Mouse (Mus musculus): Measurements from ENCODE around the gene Kat2b. TPM values are rescaled to one million over a fixed set of nuclear protein-coding genes. Genes with fewer than 3 reads are reported as not detected.
"Not testable (repeated sequence)": the region's sequence is repeated elsewhere in the genome, so short reads cannot be mapped to it uniquely, and the experiment has no call there.

Kat2b gene
- total and polyA plus RNA-seq, 2 experiments from 2014 or later, result 12.1 to 65.1 TPM

DNA sequence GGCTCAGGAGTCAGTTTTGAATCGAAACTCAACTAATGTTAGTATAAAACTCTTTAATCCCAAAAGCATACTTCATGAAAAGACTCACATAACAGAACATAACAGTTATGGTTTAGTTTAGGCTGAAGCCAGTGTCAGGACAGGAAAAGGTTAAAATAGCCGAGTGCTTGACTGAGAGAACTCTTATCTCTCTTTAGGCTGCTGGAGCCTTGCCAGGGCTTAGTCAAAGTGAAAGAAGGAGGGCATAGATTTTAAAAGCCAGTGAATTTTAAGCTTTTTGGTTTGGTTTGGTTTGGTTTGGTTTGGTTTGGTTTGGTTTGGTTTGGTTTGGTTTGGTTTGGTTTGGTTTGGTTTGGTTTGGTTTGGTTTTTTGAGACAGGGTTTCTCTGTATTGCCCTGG lies 34.2 kb upstream of the Kat2b start:
- H3K9ac ChIP-seq (replicated peaks; ENCODE audit: low read depth, low read length), result no peak overlapping the region
- no peaks in the 10 kb centered on the region for H3K36me3 ChIP-seq (replicated peaks; ENCODE audit: control insufficient read depth, insufficient read depth, low read length)
- ATAC-seq (ENCODE audit: insufficient read depth, low read depth), result no peak
- 24% methylated on average over 2 of the region's 2 CpGs for WGBS
- H3K4me1 ChIP-seq (ENCODE audit: control insufficient read depth, insufficient read depth), result peaks cover 6% of the 10 kb centered on the region; the same call in 1 of the 2 replicates
- H3K27me3 ChIP-seq (ENCODE audit: control insufficient read depth, insufficient read depth, low read length), result no peaks in the 10 kb centered on the region
- H3K4me2 ChIP-seq (ENCODE audit: low read depth, low read length), result no peak overlapping the region
- no peak for TF ChIP-seq CTCF (IDR thresholded peaks at IDR 0.05; ENCODE audit: low read depth)
- H3K4me3 ChIP-seq (ENCODE audit: low read depth, low read length), result no peak overlapping the region
- no peak overlapping the region for H3K27ac ChIP-seq (ENCODE audit: low read depth)
- no peaks in the 10 kb centered on the region for H3K9me3 ChIP-seq (replicated peaks; ENCODE audit: control insufficient read depth, low read length)
- no peak for DNase-seq (ENCODE audit: low spot score)

- DNase-seq (ENCODE audit: low spot score); H3K4me1 ChIP-seq (ENCODE audit: control insufficient read depth, insufficient read depth); H3K27me3 ChIP-seq (ENCODE audit: control insufficient read depth, insufficient read depth, low read length); H3K9me3 ChIP-seq (replicated peaks; ENCODE audit: control insufficient read depth, low read length); H3K4me2 ChIP-seq (ENCODE audit: low read depth, low read length); H3K9ac ChIP-seq (replicated peaks; ENCODE audit: low read depth, low read length); H3K36me3 ChIP-seq (replicated peaks; ENCODE audit: control insufficient read depth, insufficient read depth, low read length); ATAC-seq (ENCODE audit: insufficient read depth, low read depth); H3K4me3 ChIP-seq (ENCODE audit: low read depth, low read length); H3K27ac ChIP-seq (ENCODE audit: low read depth): not testable (repeated sequence)
- 83% methylated on average over 2 of the region's 2 CpGs for WGBS
Observed at GRCm38 (mm10) chr17:53539351-53539750, 27.3 kb upstream of the Kat2b start, which contains the start of gene Pp2d1. Gene Pp2d1 (minus strand): TSS chr17:53539451.

DNA sequence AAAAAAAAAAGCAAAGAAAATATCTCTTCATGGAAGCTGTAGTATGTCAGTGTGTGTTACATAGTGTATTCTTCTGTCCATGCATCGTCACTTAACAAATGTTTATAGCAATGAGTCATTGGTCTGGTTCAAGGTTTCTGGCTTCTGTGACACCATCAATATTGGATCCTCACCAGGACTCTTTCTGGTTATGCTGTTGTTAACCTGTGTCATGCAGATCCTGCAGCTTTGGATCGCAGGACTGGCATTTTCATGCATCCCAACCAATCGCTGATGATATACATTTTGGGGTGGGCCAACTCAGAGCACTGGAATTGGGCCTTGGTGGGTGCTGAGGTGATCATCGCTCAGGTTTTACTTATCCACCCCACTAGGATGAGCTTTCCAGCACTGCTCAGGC lies 24.1 kb upstream of the Kat2b start:
- WGBS, result 86% methylated on average over 4 of the region's 4 CpGs
- no peak overlapping the region for H3K4me2 ChIP-seq (ENCODE audit: low read depth, low read length)

DNA sequence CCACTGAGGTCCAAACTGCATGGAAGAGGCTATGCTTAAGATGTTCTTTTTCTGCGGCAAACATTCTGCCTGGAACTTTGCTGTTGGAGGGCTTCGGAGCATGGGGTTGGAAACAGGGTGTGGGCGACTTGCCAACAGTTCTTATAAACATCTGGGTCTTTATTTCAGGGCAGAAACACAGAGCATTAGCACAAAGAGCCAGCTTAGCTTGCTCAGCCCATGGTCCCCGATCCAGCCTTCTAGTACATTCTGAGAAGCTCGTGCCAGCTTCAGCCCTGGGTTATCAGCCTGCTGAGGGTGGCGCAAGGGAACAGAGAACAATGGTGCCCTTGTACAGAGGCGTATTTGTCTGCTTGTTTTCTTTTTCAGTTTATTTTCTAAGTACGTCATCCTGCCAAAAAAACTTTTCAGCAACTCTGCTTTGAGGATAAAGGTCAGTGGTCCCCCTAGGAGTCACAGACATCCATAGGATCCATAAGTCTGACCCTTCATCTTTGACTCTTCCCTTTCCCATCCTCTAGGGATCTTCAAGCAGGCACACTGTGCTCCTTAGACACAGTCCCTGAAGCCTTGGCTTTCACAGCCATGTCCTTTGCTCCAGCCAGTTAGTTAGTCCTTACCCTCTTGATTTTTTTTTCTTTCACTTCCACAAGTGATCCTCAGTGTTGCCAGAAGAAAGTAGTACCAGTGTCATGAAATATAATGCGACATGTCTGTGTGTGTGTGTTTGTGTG lies 22.9 kb upstream of the Kat2b start:
- peak; percentile 19 for DNase-seq (ENCODE audit: low spot score)
- Histone ChIP-seq H3K4me1 (ENCODE audit: control insufficient read depth, insufficient read depth) (no peaks in the 10 kb centered on the region), H3K27ac (ENCODE audit: low read depth) (peak overlapping the region; percentile 30; the same call in 1 of the 2 replicates), H3K9me3 (replicated peaks; ENCODE audit: control insufficient read depth, low read length) (no peaks in the 10 kb centered on the region), H3K4me3 (ENCODE audit: low read depth, low read length) (no peak overlapping the region), H3K9ac (replicated peaks; ENCODE audit: low read depth, low read length) (no peak overlapping the region), H3K27me3 (ENCODE audit: control insufficient read depth, insufficient read depth, low read length) (no peaks in the 10 kb centered on the region), H3K36me3 (replicated peaks; ENCODE audit: control insufficient read depth, insufficient read depth, low read length) (no peaks in the 10 kb centered on the region), H3K4me2 (ENCODE audit: low read depth, low read length) (no peak overlapping the region)
- ATAC-seq (ENCODE audit: insufficient read depth, low read depth), result peak; percentile 49; the same call in 1 of the 2 replicates
- 56% methylated on average over 9 of the region's 9 CpGs for WGBS
- TF ChIP-seq EP300 (IDR thresholded peaks at IDR 0.05; ENCODE audit: low read depth) (no peak), CTCF (IDR thresholded peaks at IDR 0.05; ENCODE audit: low read depth) (no peak)

More for the DNA sequence above, 24.1 kb upstream of the Kat2b start:
- no peaks in the 10 kb centered on the region for H3K36me3 ChIP-seq (replicated peaks; ENCODE audit: control insufficient read depth, insufficient read depth, low read length)
- ATAC-seq (ENCODE audit: insufficient read depth, low read depth) (no peak), DNase-seq (ENCODE audit: low spot score) (no peak)
- TF ChIP-seq EP300 (IDR thresholded peaks at IDR 0.05; ENCODE audit: low read depth), result no peak
- TF ChIP-seq CTCF (IDR thresholded peaks at IDR 0.05; ENCODE audit: low read depth), result no peak
- H3K9ac ChIP-seq (replicated peaks; ENCODE audit: low read depth, low read length), result no peak overlapping the region
- H3K4me3 ChIP-seq (ENCODE audit: low read depth, low read length), result no peak overlapping the region
- no peaks in the 10 kb centered on the region for H3K9me3 ChIP-seq (replicated peaks; ENCODE audit: control insufficient read depth, low read length)
- no peak overlapping the region for H3K27ac ChIP-seq (ENCODE audit: low read depth)
- no peaks in the 10 kb centered on the region for H3K4me1 ChIP-seq (ENCODE audit: control insufficient read depth, insufficient read depth)
- H3K27me3 ChIP-seq (ENCODE audit: control insufficient read depth, insufficient read depth, low read length), result no peaks in the 10 kb centered on the region

DNA sequence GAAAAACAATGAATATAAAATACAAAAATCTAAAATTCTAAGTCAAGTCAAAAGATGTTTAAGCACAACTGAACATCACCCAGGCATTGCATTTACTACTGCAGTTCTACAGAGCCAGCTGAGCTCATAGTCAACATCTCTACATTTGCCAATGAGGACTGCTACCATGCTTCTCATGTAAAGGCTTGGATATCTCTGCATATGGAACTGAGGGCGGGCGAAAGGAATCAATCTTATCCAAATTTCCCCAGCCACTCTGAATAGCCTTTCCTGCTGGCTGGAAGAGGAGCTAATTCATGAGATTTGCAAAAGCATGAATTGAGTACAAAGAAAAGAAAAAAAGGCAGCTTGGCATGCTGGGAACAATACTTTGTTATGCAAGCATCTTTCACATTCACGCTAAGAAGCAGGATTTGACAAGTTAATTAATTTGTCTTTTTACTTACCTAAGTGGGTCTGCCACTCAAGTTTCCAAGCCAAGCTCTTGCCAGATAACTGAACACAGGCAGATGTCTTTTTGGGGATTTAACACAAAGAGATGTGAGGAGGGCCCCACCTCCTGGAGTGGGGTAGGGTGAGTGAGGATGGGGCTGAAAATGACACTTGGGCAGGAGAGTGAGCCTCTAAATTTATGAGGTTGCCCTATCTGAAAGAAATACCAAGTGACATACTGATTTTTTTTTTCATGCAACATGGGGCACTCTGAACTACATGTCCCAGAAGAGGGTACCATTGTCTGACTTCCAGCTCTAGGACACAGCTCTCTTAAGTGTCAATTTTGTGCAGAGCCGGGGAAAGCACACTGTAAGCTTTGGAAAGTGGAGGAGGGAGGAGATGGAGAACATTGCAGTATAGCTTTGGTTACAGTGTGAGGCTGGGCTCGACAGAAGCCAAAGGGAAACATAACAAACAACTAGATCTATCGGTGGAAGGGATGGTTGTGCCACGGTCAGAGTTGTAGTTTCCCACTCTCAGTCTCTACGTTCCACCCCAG lies 15.1 kb upstream of the Kat2b start:
- Histone ChIP-seq H3K9me3 (replicated peaks; ENCODE audit: control insufficient read depth, low read length) (no peaks in the 10 kb centered on the region; the same call in 1 of the 2 replicates), H3K4me2 (ENCODE audit: low read depth, low read length) (no peak overlapping the region), H3K4me1 (ENCODE audit: control insufficient read depth, insufficient read depth) (no peaks in the 10 kb centered on the region), H3K9ac (replicated peaks; ENCODE audit: low read depth, low read length) (no peak overlapping the region), H3K4me3 (ENCODE audit: low read depth, low read length) (no peak overlapping the region), H3K27me3 (ENCODE audit: control insufficient read depth, insufficient read depth, low read length) (no peaks in the 10 kb centered on the region), H3K36me3 (replicated peaks; ENCODE audit: control insufficient read depth, insufficient read depth, low read length) (no peaks in the 10 kb centered on the region), H3K27ac (ENCODE audit: low read depth) (no peak overlapping the region)
- DNase-seq (ENCODE audit: low spot score), result no peak
- no peak for TF ChIP-seq CTCF (IDR thresholded peaks at IDR 0.05; ENCODE audit: low read depth)
- TF ChIP-seq EP300 (IDR thresholded peaks at IDR 0.05; ENCODE audit: low read depth), result no peak
- WGBS, result 73% methylated on average over 8 of the region's 8 CpGs
- no peak for ATAC-seq (ENCODE audit: insufficient read depth, low read depth)
